Mouse (Mus musculus) megakaryocyte progenitor cell, adult 5-6 weeks (primary cell): ENCODE data around the gene Hist1h4h. TPM values are rescaled to one million over a fixed set of nuclear protein-coding genes. Genes with fewer than 3 reads are reported as not detected.
"Not testable (repeated sequence)": the region's sequence is repeated elsewhere in the genome, so short reads cannot be mapped to it uniquely, and the experiment has no call there.

ENCODE experiments used
- ATAC-seq: replicated peaks from 2 replicates; pipeline ENCODE4 v1.8.0; 2016; ENCODE audit warnings: mild to moderate bottlenecking, moderate TSS enrichment, inconsistent platforms; ENCODE audit not compliant: poor library complexity
- total RNA-seq, 2 experiments: library from RNA; stranded (forward) in 1 of 2; stranded (reverse) in 1 of 2; fragments of 157-497, 149-512 nt in 1 of 2; fragments of 200-1000 nt in 1 of 2; gene quantifications; 2 replicates each; pipeline versions ENCODE4 v1.2.3 to v1.2.4; 2015 to 2017

Hist1h4h gene
- total RNA-seq, 2 experiments from 2014 or later, result 61.0 to 1,026 TPM

DNA sequence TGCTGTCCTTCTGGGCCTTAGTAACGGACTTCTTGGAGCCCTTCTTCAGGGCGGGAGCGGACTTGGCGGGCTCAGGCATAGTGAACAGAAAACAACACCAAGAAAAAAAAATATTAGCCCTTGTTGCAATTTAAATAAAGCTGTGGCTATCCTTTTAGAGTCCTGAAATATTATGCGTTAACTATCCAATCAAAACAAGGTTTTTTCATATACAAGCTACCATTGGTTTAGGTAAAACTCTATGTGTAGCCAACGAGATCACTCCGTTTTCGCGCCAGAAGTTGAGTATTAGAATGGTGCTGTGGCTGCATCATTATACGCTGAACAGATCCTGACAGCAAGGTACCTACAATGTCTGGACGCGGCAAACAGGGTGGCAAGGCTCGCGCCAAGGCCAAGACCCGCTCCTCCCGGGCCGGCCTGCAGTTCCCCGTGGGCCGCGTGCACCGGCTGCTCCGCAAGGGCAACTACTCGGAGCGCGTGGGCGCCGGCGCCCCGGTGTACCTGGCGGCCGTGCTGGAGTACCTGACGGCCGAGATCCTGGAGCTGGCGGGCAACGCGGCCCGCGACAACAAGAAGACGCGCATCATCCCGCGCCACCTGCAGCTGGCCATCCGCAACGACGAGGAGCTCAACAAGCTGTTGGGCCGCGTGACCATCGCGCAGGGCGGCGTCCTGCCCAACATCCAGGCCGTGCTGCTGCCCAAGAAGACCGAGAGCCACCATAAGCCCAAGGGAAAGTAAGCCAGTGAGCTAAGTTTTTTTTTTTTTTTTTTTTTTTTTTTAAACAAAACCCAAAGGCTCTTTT, 2.9 kb downstream of the Hist1h4h start, which contains the start of gene Hist1h2af:
Hist1h2af (plus strand) TSS at position 347 of the 808 bp plus-strand sequence.
- peak; percentile 33 for ATAC-seq

DNA sequence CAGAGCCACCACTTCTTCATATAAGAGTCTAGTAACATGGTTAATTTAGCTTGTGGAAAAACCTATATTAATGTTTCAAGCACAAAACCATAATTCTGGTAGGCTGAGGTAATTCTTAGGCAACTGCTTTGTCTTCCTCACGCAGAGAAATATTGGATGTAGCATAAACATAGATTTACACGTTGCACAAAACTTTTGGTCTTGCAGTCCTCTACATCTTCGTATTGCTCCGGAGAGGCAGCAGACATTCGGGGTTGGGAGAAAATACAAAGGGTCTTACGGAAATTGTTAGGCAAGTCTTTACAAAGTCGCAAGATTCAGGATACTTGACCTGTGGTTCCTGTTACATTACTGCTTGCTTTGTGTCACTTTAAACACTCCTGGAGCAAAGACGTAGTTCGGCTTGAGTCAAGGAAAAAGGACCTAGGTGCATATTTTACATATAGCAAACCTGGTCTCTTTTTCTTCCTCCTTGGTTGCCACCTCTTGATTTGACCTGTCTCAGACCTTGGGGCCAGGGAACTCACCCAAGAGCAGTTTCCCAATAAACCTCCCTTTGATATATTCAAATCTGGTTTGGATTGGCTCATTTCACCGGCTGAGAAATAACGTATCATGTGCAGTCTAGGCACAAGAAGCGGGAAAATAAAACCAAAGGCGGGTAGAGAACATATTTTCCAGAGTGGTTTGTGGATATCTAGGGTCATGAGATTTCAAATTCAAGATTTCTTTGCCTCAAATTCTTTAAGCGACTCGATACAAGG, 3.7 kb downstream of the Hist1h4h start:
- ATAC-seq, result peak; percentile 8

DNA sequence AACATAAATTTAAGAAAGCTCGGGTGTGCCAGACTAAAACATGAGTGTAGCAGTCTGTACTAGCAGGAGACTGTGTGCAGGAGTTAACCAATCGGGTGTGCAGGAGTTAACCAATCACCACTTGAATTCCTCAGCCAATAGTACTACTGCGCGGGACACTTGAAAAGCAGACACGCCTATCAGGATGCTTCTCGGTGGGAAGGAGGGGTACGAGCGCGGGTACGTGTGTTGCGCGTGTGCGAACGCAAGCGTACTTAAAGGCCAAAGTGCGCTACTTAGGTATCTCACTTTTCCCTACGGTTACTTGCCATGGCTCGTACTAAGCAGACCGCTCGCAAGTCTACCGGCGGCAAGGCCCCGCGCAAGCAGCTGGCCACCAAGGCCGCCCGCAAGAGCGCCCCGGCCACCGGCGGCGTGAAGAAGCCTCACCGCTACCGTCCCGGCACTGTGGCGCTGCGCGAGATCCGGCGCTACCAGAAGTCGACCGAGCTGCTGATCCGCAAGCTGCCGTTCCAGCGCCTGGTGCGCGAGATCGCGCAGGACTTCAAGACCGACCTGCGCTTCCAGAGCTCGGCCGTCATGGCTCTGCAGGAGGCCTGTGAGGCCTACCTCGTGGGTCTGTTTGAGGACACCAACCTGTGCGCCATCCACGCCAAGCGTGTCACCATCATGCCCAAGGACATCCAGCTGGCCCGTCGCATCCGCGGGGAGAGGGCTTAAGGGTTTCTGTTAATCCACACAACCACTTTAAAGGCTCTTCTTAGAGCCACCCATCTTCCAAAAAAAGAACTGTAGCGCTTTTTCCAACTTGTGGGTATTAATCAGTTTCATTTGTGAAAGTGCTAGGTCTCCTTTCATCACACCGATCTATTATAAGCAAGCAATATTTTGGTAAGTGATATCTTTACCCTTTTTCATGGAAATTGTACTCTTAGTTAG, 4.6 kb downstream of the Hist1h4h start, which contains the start of gene Hist1h3g:
Hist1h3g (plus strand) TSS at position 286 of the 939 bp plus-strand sequence.
- peak; percentile 62 for ATAC-seq

DNA sequence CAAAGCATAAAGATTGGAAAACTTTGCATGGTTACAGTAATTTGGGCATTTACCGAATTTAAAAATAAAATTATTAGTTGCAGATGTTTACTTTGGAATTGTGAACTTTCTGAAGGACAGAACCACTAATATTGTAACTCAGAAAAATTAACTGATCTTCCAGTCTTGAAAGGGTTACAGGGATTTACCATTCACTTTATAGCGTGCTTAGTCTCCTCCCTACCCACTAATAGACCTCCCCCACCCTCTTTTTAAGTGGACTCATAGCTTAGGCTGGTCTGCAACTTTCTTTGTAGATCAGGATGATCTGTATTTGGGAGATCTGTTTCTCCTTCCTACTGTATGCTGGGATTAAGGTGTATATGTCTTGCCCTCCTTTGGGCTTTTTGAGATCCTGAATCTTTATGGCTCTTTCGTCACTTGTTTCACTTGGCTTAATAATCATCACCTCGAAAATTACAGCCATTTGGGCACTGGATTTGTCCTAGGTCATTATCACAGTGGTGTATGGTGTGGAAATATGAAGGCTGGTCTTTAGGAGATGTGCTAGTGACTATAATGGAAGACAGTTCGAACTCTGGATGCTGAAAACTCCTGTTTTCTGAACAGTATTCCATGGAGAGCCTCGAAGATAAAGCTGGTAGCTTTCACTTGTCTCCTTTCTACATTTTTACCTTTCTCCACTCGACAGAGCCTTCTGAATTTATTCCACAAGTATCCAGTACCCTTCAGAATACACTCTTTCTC, 5.4 kb downstream of the Hist1h4h start:
- no peak for ATAC-seq

DNA sequence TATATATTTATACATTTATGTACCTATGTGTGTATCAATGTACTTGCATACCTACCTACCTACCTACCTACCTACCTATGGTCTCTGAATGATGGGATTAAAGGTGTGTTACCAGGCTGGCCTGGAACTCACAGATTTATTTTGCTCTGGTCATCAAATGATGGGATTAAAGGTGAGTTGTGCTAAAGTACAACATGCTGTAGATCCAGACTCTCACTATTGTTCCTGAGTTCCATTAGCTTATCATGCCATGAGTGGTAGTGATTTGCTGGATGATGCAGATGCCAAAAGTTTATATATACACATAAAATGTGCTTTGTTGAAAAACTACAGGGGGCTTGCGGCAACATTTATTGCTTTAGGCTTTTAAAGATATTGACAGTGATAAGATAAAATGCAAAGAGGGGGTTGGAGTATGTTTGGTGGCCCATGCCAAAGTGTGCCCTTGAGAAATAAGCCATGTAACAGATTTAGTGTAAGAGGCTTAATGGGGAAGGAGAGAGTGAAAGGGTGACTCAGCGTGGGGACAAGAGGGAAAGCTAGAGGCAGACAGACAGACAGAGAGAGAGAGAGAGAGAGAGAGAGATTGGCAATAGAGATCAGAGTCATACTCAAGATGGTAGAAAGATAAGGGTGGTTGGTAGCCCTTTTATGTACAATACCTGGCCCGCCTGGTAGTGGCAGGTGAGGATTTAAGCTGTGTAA, 6.3 kb downstream of the Hist1h4h start:
- no peak for ATAC-seq

DNA sequence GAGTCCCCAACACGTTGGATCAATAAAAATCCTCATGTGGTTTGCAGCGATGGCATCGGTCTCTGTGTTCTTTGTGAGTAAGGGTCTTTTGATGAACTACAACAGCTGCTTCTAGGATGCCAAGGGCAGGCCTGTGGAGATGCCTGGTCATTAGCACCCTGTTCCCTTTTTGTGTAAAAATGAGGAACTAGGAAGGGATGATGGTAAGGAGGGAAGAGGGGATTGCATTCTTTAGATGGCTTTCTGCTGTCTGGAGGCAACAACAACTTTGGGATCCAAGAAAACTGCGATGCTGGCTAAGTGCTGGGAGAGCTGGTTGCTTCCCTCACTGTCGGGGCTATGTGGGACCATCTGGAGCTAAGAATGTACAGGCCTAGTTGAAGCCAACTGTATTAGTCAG, 7.4 kb downstream of the Hist1h4h start:
- ATAC-seq, result no peak

DNA sequence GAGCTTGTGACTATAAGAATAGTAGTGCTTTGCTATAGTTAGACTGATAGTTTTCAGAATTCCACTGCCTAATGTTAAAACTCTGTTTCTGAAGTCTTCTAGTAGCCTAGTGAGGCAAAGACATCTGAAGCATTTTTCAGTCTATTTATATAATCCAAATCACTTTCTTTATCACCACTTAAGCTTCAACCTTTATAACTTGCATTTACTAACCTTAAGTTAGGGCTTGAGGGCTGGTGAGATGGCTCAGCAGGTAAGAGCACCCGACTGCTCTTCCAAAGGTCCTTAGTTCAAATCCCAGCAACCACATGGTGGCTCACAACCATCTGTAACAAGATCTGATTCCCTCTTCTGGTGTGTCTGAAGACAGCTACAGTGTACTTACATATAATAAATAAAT, 9.0 kb downstream of the Hist1h4h start:
- ATAC-seq, result not testable (repeated sequence)

DNA sequence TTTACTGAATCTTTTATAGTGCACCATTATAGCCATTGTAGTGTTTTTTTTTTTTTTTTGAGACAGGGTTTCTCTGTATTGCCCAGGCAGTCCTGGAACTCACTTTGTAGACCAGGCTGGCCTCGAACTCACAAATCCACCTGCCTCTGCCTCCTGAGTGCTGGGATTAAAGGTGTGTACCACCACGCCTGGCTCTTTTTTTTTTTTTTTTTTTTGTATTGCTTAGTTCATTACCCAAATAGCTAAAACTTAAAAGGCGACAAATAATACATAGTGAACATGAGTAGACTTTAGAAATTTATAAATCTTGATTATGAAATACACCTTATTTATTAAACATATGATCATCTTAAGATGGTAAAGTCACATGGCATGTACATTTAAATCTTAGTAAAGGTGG, 10.6 kb downstream of the Hist1h4h start:
- ATAC-seq, result no peak

DNA sequence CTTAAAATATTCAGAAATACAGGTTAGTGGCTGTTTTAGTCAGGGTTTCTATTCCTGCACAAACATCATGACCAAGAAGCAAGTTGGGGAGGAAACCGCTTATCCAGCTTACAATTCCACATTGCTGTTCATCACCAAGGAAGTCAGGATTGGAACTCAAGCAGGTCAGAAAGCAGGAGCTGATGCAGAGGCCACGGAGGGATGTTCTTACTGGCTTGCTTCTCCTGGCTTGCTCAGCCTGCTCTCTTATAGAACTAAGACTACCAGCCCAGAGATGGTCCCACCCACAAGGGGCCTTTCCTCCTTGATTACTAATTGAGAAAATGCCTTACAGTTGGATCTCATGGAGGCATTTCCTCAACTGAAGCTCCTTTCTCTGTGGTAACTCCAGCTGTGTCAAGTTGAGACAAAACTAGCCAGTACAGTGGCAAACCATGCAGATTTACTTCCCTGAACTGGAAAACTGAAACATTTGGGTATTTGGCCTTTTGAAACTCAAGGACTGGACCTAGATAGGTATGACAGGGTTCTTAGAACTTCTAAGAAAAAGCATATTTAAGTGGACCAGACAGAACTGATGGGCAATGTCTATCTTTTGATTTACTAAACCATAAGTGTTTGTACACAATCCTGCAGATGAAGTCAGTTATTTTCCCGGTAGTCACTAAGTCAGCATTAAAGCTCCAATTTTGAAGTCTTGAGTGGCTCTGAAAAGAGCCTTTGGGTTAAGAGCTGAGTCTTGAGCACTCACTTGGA, 11.6 kb downstream of the Hist1h4h start:
- not testable (repeated sequence) for ATAC-seq

DNA sequence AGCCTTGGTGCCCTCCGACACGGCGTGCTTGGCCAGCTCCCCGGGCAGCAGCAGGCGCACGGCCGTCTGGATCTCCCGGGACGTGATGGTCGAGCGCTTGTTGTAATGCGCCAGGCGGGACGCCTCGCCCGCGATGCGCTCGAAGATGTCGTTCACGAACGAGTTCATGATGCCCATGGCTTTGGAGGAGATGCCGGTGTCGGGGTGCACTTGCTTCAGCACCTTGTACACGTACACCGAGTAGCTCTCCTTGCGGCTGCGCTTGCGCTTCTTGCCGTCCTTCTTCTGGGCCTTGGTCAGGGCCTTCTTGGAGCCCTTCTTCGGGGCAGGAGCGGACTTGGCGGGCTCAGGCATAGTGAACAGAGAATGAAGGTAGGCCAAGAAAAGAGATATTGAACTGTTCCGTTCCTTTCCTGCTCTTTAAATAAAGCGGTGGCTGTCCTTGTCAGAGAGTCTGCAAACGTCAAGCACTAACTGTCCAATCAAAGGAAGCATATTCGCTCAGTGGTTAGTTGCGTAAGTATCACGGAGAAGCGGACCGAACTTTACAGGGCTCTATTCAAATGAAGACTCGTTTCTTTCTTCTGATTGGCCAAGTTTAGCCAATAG, 12.3 kb downstream of the Hist1h4h start, which contains the start of gene Hist1h2bh:
Hist1h2bh (minus strand) TSS at position 394 of the 609 bp plus-strand sequence.
- ATAC-seq, result peak; percentile 86

DNA sequence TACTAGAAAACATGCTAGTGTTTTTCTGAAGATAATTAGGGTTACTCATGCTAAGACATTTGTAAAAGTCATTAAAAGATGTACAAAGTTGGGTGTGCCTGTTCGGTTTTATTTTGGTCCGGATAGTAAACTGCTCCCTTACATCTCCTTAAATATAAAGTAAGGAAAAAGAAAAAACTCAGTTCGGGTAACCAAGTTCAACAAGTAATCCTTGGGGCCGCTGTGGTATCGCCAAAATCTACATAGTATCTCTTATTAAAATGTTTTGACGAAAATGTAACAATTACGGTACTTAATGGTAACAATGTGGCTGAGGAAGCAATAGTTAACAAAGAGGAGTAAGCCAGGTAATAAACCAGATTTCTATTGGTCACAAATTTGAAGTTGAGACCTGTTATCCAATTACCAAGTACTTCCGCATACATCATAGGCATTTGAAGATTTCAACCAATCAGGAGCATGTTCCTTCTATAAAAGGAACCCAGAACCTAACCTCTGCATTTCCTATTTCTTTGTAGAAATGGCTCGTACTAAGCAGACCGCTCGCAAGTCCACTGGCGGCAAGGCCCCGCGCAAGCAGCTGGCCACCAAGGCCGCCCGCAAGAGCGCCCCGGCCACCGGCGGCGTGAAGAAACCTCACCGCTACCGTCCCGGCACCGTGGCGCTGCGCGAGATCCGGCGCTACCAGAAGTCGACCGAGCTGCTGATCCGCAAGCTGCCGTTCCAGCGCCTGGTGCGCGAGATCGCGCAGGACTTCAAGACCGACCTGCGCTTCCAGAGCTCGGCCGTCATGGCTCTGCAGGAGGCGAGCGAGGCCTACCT, 13.3 kb downstream of the Hist1h4h start, which contains the start of gene Hist1h3f:
Hist1h3f (plus strand) TSS at position 88 of the 822 bp plus-strand sequence.
- peak; percentile 71 for ATAC-seq

DNA sequence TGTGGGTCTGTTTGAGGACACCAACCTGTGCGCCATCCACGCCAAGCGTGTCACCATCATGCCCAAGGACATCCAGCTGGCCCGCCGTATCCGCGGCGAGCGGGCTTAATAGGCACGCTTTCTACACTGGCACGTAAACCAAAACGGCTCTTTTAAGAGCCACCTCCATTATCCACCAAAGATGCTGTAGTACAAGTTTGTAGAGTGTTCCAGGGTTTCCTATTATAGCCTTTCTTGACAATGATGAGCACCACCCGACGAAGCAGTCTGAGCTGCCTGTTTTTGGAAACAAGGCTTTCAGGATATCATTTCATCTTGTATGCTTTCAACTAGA, 13.9 kb downstream of the Hist1h4h start:
- peak; percentile 27 for ATAC-seq

DNA sequence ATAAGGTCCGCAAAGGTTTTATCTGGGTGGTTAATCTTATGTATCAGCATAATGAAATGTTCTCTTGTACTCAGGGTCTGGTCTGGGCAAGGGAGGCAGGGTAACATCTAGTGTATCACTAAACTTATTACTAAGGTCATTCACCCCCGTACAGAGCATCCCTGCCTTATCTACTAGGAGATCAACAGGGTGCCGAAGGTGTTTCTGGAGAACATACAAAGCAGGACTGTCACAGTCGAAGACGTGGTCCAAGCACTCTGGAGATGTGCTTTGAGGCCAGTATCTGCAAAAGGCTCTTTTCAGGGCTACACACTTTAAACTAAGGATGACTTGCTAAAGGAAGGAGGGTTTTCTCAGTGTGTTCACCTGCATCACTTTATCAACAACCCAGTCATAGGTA, 15.8 kb downstream of the Hist1h4h start:
- ATAC-seq, result no peak

DNA sequence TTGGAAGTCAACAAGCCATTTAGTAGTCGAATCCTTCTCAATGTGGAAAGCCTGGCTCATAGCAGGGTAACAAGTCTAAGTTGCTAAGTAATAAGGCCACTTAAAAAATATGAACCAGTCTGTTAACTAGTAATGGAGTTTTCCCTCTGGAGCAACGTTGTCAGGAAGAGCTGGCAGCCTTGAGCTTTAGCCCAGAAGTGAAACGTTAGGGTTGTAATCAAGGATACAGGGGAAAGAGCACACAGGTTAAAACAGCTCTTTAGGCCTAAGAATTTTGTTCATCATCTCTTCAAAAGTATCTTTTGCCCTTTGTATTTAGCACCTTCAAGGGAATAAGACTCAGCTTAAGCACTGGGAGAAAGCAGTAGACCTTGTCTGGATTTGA, 19.9 kb downstream of the Hist1h4h start:
- no peak for ATAC-seq

DNA sequence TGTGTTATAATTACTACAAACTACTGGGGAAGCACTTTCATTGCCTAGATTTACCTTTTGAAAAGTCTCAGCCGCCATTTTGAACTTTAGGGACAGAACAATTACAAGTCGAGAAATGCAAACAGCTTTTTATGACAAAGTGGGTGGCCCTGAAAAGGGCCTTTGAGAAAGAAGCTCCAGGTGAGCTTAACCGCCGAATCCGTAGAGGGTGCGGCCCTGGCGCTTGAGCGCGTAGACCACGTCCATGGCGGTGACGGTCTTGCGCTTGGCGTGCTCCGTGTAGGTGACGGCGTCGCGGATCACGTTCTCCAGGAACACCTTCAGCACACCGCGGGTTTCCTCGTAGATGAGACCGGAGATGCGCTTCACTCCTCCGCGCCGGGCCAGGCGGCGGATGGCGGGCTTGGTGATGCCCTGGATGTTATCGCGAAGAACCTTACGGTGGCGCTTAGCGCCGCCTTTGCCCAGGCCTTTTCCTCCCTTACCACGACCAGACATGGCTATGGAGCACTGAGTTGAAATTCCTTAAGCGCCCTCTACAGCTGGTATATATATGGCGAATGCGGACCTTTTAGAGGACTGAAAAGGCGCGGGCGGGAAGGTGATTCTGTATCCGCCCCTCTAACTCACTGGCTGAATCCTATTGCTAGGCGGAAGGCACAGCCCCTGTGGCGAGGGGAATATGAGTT, 20.4 kb downstream of the Hist1h4h start, which contains the start of gene Hist1h4f:
Hist1h4f (minus strand) TSS at position 503 of the 689 bp plus-strand sequence.
- ATAC-seq, result peak; percentile 56
